Mouse (Mus musculus): ENCODE measurements around the gene Ccdc93. TPM values are rescaled to one million over a fixed set of nuclear protein-coding genes. Genes with fewer than 3 reads are reported as not detected.

Ccdc93 gene
- polyA plus RNA-seq, 1 experiment from 2014 or later: 8.9 TPM

- Histone ChIP-seq H3K27me3 (ENCODE audit: control insufficient read depth, insufficient read depth, low read length) (no peaks in the 10 kb centered on the region), H3K36me3 (replicated peaks; ENCODE audit: control insufficient read depth, insufficient read depth, low read depth, low read length) (no peaks in the 10 kb centered on the region; the same call in 1 of the 2 replicates), H3K4me1 (ENCODE audit: control insufficient read depth, insufficient read depth, low read length) (no peaks in the 10 kb centered on the region; the same call in none of the 2 replicates), H3K9me3 (replicated peaks; ENCODE audit: control insufficient read depth, low read length) (no peaks in the 10 kb centered on the region), H3K9ac (replicated peaks; ENCODE audit: low read length) (0 out of 2 replicates have a peak overlapping the region, but pooled peaks have one; percentile 25), H3K4me3 (ENCODE audit: low read depth, low read length) (no peak overlapping the region), H3K27ac (replicated peaks; ENCODE audit: low read depth, low read length) (peak overlapping the region; percentile 35), H3K4me2 (ENCODE audit: low read depth, low read length) (no peak overlapping the region)
- 58% methylated on average over 6 of the region's 6 CpGs for WGBS
- DNase-seq (ENCODE audit: low spot score): peak; percentile 35
- ATAC-seq (replicated peaks; ENCODE audit: insufficient number of reproducible peaks, low FRiP score, low TSS enrichment, low read depth): peak; percentile 22; the same call in 1 of the 2 replicates
Measured at GRCm38 (mm10) chr1:121452498-121452897, 21.6 kb downstream of the Ccdc93 start.

- H3K27me3 ChIP-seq (ENCODE audit: control insufficient read depth, insufficient read depth, low read length): no peaks in the 10 kb centered on the region
- ATAC-seq (replicated peaks; ENCODE audit: insufficient number of reproducible peaks, low FRiP score, low TSS enrichment, low read depth) (no peak), DNase-seq (ENCODE audit: low spot score) (no peak)
- H3K27ac ChIP-seq (replicated peaks; ENCODE audit: low read depth, low read length): no peak overlapping the region
- H3K9me3 ChIP-seq (replicated peaks; ENCODE audit: control insufficient read depth, low read length): no peaks in the 10 kb centered on the region
- 86% methylated on average over 4 of the region's 4 CpGs for WGBS
- no peaks in the 10 kb centered on the region; the same call in 1 of the 2 replicates for H3K36me3 ChIP-seq (replicated peaks; ENCODE audit: control insufficient read depth, insufficient read depth, low read depth, low read length)
- H3K9ac ChIP-seq (replicated peaks; ENCODE audit: low read length): no peak overlapping the region
- H3K4me2 ChIP-seq (ENCODE audit: low read depth, low read length): no peak overlapping the region
- H3K4me1 ChIP-seq (ENCODE audit: control insufficient read depth, insufficient read depth, low read length): no peaks in the 10 kb centered on the region; the same call in none of the 2 replicates
- H3K4me3 ChIP-seq (ENCODE audit: low read depth, low read length): no peak overlapping the region
Measured at GRCm38 (mm10) chr1:121453053-121453452, 22.2 kb downstream of the Ccdc93 start.

GRCm38 (mm10) chr1:121454951-121455350 lies 24.1 kb downstream of the Ccdc93 start:
- H3K36me3 ChIP-seq (replicated peaks; ENCODE audit: control insufficient read depth, insufficient read depth, low read depth, low read length): no peaks in the 10 kb centered on the region
- ATAC-seq (replicated peaks; ENCODE audit: insufficient number of reproducible peaks, low FRiP score, low TSS enrichment, low read depth): no peak
- no peaks in the 10 kb centered on the region; the same call in none of the 2 replicates for H3K4me1 ChIP-seq (ENCODE audit: control insufficient read depth, insufficient read depth, low read length)
- H3K4me2 ChIP-seq (ENCODE audit: low read depth, low read length): no peak overlapping the region
- no peak overlapping the region for H3K27ac ChIP-seq (replicated peaks; ENCODE audit: low read depth, low read length)
- no peaks in the 10 kb centered on the region for H3K9me3 ChIP-seq (replicated peaks; ENCODE audit: control insufficient read depth, low read length)
- H3K27me3 ChIP-seq (ENCODE audit: control insufficient read depth, insufficient read depth, low read length): no peaks in the 10 kb centered on the region
- DNase-seq (ENCODE audit: low spot score): no peak
- no peak overlapping the region for H3K4me3 ChIP-seq (ENCODE audit: low read depth, low read length)
- H3K9ac ChIP-seq (replicated peaks; ENCODE audit: low read length): no peak overlapping the region
- WGBS: 85% methylated on average over 6 of the region's 6 CpGs

GRCm38 (mm10) chr1:121460077-121460476 lies 29.2 kb downstream of the Ccdc93 start:
- Histone ChIP-seq H3K4me2 (ENCODE audit: low read depth, low read length) (no peak overlapping the region), H3K27me3 (ENCODE audit: control insufficient read depth, insufficient read depth, low read length) (no peaks in the 10 kb centered on the region), H3K9ac (replicated peaks; ENCODE audit: low read length) (no peak overlapping the region), H3K9me3 (replicated peaks; ENCODE audit: control insufficient read depth, low read length) (no peaks in the 10 kb centered on the region), H3K36me3 (replicated peaks; ENCODE audit: control insufficient read depth, insufficient read depth, low read depth, low read length) (no peaks in the 10 kb centered on the region), H3K4me3 (ENCODE audit: low read depth, low read length) (no peak overlapping the region), H3K27ac (replicated peaks; ENCODE audit: low read depth, low read length) (no peak overlapping the region), H3K4me1 (ENCODE audit: control insufficient read depth, insufficient read depth, low read length) (no peaks in the 10 kb centered on the region)
- WGBS: 66% methylated on average over 6 of the region's 6 CpGs
- ATAC-seq (replicated peaks; ENCODE audit: insufficient number of reproducible peaks, low FRiP score, low TSS enrichment, low read depth): no peak
- DNase-seq (ENCODE audit: low spot score): no peak

GRCm38 (mm10) chr1:121461895-121462294 lies 31.0 kb downstream of the Ccdc93 start:
- Histone ChIP-seq H3K9ac (replicated peaks; ENCODE audit: low read length) (no peak overlapping the region), H3K27ac (replicated peaks; ENCODE audit: low read depth, low read length) (no peak overlapping the region), H3K4me2 (ENCODE audit: low read depth, low read length) (no peak overlapping the region), H3K4me3 (ENCODE audit: low read depth, low read length) (no peak overlapping the region), H3K27me3 (ENCODE audit: control insufficient read depth, insufficient read depth, low read length) (no peaks in the 10 kb centered on the region), H3K9me3 (replicated peaks; ENCODE audit: control insufficient read depth, low read length) (no peaks in the 10 kb centered on the region), H3K4me1 (ENCODE audit: control insufficient read depth, insufficient read depth, low read length) (no peaks in the 10 kb centered on the region), H3K36me3 (replicated peaks; ENCODE audit: control insufficient read depth, insufficient read depth, low read depth, low read length) (no peaks in the 10 kb centered on the region)
- ATAC-seq (replicated peaks; ENCODE audit: insufficient number of reproducible peaks, low FRiP score, low TSS enrichment, low read depth): no peak
- 90% methylated on average over 7 of the region's 7 CpGs for WGBS
- DNase-seq (ENCODE audit: low spot score): no peak

- Histone ChIP-seq H3K9ac (replicated peaks; ENCODE audit: low read length) (no peak overlapping the region), H3K4me2 (ENCODE audit: low read depth, low read length) (no peak overlapping the region), H3K4me3 (ENCODE audit: low read depth, low read length) (no peak overlapping the region), H3K27ac (replicated peaks; ENCODE audit: low read depth, low read length) (no peak overlapping the region), H3K4me1 (ENCODE audit: control insufficient read depth, insufficient read depth, low read length) (no peaks in the 10 kb centered on the region), H3K9me3 (replicated peaks; ENCODE audit: control insufficient read depth, low read length) (no peaks in the 10 kb centered on the region), H3K27me3 (ENCODE audit: control insufficient read depth, insufficient read depth, low read length) (no peaks in the 10 kb centered on the region), H3K36me3 (replicated peaks; ENCODE audit: control insufficient read depth, insufficient read depth, low read depth, low read length) (no peaks in the 10 kb centered on the region)
- ATAC-seq (replicated peaks; ENCODE audit: insufficient number of reproducible peaks, low FRiP score, low TSS enrichment, low read depth) (no peak), DNase-seq (ENCODE audit: low spot score) (no peak)
- WGBS: 53% methylated on average over 1 of the region's 1 CpGs
Measured at GRCm38 (mm10) chr1:121462643-121463042, 31.8 kb downstream of the Ccdc93 start.

GRCm38 (mm10) chr1:121463806-121464205 lies 33.0 kb downstream of the Ccdc93 start:
- H3K27me3 ChIP-seq (ENCODE audit: control insufficient read depth, insufficient read depth, low read length): no peaks in the 10 kb centered on the region
- no peak overlapping the region for H3K27ac ChIP-seq (replicated peaks; ENCODE audit: low read depth, low read length)
- no peak overlapping the region for H3K4me2 ChIP-seq (ENCODE audit: low read depth, low read length)
- no peak overlapping the region for H3K4me3 ChIP-seq (ENCODE audit: low read depth, low read length)
- no peak overlapping the region for H3K9ac ChIP-seq (replicated peaks; ENCODE audit: low read length)
- WGBS: 87% methylated on average over 7 of the region's 7 CpGs
- H3K9me3 ChIP-seq (replicated peaks; ENCODE audit: control insufficient read depth, low read length): no peaks in the 10 kb centered on the region
- ATAC-seq (replicated peaks; ENCODE audit: insufficient number of reproducible peaks, low FRiP score, low TSS enrichment, low read depth) (no peak), DNase-seq (ENCODE audit: low spot score) (no peak)
- H3K4me1 ChIP-seq (ENCODE audit: control insufficient read depth, insufficient read depth, low read length): no peaks in the 10 kb centered on the region
- no peaks in the 10 kb centered on the region for H3K36me3 ChIP-seq (replicated peaks; ENCODE audit: control insufficient read depth, insufficient read depth, low read depth, low read length)

- Histone ChIP-seq H3K9ac (replicated peaks; ENCODE audit: low read length) (no peak overlapping the region), H3K27ac (replicated peaks; ENCODE audit: low read depth, low read length) (no peak overlapping the region), H3K9me3 (replicated peaks; ENCODE audit: control insufficient read depth, low read length) (no peaks in the 10 kb centered on the region), H3K4me2 (ENCODE audit: low read depth, low read length) (no peak overlapping the region), H3K36me3 (replicated peaks; ENCODE audit: control insufficient read depth, insufficient read depth, low read depth, low read length) (no peaks in the 10 kb centered on the region), H3K27me3 (ENCODE audit: control insufficient read depth, insufficient read depth, low read length) (no peaks in the 10 kb centered on the region), H3K4me3 (ENCODE audit: low read depth, low read length) (no peak overlapping the region), H3K4me1 (ENCODE audit: control insufficient read depth, insufficient read depth, low read length) (no peaks in the 10 kb centered on the region)
- WGBS: 88% methylated on average over 3 of the region's 3 CpGs
- ATAC-seq (replicated peaks; ENCODE audit: insufficient number of reproducible peaks, low FRiP score, low TSS enrichment, low read depth) (no peak), DNase-seq (ENCODE audit: low spot score) (no peak)
Measured at GRCm38 (mm10) chr1:121466276-121466675, 35.4 kb downstream of the Ccdc93 start.

All from embryonic facial prominence, embryonic 11.5 days (tissue).